Mouse (Mus musculus) adrenal gland, adult 18-20 months (tissue): Measurements from ENCODE around the gene Pmch. TPM values are rescaled to one million over a fixed set of nuclear protein-coding genes. Genes with fewer than 3 reads are reported as not detected.

ENCODE experiments used
- DNase-seq, 2 experiments: peaks; one replicate each; pipeline ENCODE4 v3.0.0; 2021 to 2022; ENCODE audit warnings: low spot score in 2 of 2
- long read RNA-seq, 2 experiments: library from polyadenylated mRNA; stranded (forward); transcript quantifications; one replicate each; pipeline ENCODE4 v2.0.0; 2021
- total RNA-seq, 2 experiments: library from RNA; stranded (reverse); gene quantifications; 1 replicate in 1 of 2; 2 replicates in 1 of 2; pipeline ENCODE4 v1.2.3; 2021

The Pmch gene
- not detected for total RNA-seq
- long read RNA-seq, experiment 1: 0 reads
- long read RNA-seq, experiment 2: 0 reads

- no peak for DNase-seq
These were observed at the start of gene Pmch for GRCm38 (mm10) chr10:88090772-88091171. TSS of gene Pmch (plus strand) at chr10:88091072.

- DNase-seq: no peak
These were observed 46.6 kb upstream of the Pmch start for GRCm38 (mm10) chr10:88044297-88044696.

- no peak for DNase-seq
These were observed 44.6 kb upstream of the Pmch start for GRCm38 (mm10) chr10:88046098-88046771.

- no peak for DNase-seq
These were observed 36.5 kb upstream of the Pmch start for GRCm38 (mm10) chr10:88054233-88054985.

- no peak for DNase-seq
These were observed 33.8 kb upstream of the Pmch start for GRCm38 (mm10) chr10:88056950-88057649.

GRCm38 (mm10) chr10:88063436-88063835 is 27.4 kb upstream of the Pmch start:
- DNase-seq: no peak

GRCm38 (mm10) chr10:88064872-88065271 is 26.0 kb upstream of the Pmch start:
- no peak for DNase-seq

GRCm38 (mm10) chr10:88067377-88067776 is 23.5 kb upstream of the Pmch start:
- no peak for DNase-seq

- DNase-seq: no peak
These were observed 15.3 kb downstream of the Pmch start for GRCm38 (mm10) chr10:88106169-88106568.

GRCm38 (mm10) chr10:88113290-88113689 is 22.4 kb downstream of the Pmch start:
- no peak for DNase-seq

- no peak for DNase-seq
These were observed 28.8 kb downstream of the Pmch start for GRCm38 (mm10) chr10:88119721-88120120.

GRCm38 (mm10) chr10:88135630-88136029 is 44.8 kb downstream of the Pmch start:
- no peak for DNase-seq

Other genes with a start within 250 kb of the Pmch start
- 10 to 100 TPM; 11.5 to 34.9 TPM for gene Igf1, start 232.8 kb upstream of the Pmch start, total RNA-seq
- gene Parpbp, start 55.9 kb downstream of the Pmch start, total RNA-seq: under 1 TPM; 0.23 to 0.48 TPM
- 1 to 10 TPM; 6.9 to 8.4 TPM for gene Nup37, start 55.9 kb downstream of the Pmch start, total RNA-seq
- 10 to 100 TPM; 39.4 to 48.6 TPM for gene Washc3, start 110.0 kb downstream of the Pmch start, total RNA-seq